Mouse (Mus musculus): Measurements from ENCODE around the gene Ntf5.

DNA sequence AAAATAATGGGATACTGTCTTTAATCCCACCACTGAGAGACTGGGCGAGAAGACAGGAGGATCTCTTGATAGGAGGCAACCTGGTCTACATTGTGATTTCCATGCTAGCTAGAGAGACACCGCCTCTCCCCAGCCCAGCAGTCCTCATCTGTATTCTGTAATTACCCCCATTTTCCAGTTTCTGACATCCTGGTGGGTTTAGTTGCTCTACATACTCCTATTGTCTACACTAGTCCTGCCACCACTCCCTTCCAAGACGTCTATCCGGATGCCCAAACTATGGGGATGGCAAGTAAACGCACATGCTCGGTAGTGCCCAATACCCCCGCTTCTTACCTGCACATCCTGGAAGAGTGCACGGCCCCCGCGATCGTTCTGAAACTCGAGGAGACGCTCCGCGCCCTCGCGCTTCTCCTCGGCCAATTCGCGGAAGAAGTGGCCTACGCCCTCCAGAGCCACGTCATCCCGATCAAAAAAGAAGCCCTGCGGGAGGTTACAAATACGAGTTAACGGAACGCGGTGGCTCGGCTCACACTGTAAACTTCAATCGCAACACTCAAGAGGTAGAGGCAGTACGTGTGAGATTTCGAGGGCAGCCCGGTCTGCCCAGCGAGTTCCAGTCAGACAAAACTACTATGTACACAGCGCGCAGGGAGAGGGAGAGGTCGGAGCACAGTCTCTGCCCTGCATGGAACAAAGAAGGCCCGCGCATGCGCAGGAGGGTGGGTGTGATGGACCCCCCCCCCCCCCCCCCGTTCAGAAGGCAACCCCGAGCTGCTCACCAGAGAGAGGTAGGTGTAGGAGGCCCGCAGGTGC lies 45.5 kb downstream of the Ntf5 start:
- TF ChIP-seq CTCF (IDR thresholded peaks at IDR 0.05; ENCODE audit: low read depth): no peak
- no peak for TF ChIP-seq EP300 (IDR thresholded peaks at IDR 0.05; ENCODE audit: low read depth)

Data from liver, embryonic 14.5 days (tissue).